Mouse (Mus musculus) brain, adult 2 months (tissue): ENCODE results near the gene Atp1a1.

Experiments used
- DNase-seq: peaks from one replicate; pipeline ENCODE4 v3.0.0; 2011; ENCODE audit warnings: low read depth, low spot score

Gene Atp1a1

GRCm38 (mm10) chr3:101593266-101593651, 11.2 kb downstream of the Atp1a1 start:
- DNase-seq: no peak

GRCm38 (mm10) chr3:101592281-101593265, 11.9 kb downstream of the Atp1a1 start:
- DNase-seq: no peak

DNA sequence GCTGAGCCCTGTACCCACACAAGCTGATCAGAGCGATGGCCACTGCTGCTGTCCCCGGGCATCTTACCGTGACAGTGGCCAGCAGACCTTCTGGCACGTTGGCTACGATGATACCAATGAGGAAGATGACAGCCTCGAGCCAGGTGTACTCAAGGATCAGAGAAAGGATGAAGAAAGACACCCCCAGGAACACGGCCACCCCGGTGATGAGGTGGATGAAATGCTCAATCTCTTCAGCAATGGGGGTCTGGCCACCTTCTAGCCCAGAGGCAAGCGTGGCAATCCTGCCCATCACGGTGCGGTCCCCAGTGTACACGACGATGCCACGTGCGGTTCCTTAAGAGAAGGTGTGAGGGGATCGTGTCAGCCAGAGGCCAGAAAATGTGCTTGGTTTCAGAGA, 14.1 kb downstream of the Atp1a1 start:
- DNase-seq: no peak

- no peak for DNase-seq
Observed at GRCm38 (mm10) chr3:101588299-101588698, 16.2 kb downstream of the Atp1a1 start.

DNA sequence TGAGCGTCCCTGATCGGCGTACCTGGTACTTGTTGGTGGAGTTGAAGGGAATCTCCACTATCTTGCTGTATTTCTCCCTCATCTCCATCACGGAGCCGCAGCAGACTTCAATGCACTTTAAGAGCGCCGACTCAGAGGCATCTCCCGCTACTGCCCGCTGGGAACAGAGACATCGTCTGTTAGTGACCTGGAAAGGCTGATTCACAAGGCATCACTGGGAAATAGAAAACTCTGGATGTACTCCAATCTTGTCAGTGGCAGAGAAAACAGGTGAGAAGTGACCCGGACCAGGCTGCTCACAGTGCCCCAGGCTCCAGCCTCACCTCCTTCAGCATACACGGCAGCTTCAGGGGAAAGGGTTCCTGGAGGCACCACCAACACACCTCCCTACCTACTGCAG, 17.7 kb downstream of the Atp1a1 start:
- peak; percentile 67 for DNase-seq

DNA sequence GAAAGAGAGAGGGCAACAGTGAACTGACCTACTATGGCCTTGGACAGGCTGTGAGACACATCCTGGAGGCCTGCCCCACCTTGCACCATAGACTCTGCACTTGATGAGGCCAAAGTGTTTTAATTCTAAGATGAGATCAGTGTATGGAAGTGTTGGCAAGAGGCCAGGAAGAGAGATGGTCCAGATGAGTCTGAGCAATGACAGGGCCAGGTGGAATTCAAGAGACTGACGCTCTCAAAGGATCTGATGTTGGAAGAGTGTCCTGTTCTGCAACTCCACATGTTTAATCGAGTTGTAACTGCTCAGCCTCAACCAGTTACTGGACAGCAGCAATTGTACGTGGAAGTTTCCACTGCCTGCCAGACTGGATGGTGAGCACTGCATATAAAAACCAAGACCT, 26.4 kb downstream of the Atp1a1 start:
- no peak for DNase-seq

DNA sequence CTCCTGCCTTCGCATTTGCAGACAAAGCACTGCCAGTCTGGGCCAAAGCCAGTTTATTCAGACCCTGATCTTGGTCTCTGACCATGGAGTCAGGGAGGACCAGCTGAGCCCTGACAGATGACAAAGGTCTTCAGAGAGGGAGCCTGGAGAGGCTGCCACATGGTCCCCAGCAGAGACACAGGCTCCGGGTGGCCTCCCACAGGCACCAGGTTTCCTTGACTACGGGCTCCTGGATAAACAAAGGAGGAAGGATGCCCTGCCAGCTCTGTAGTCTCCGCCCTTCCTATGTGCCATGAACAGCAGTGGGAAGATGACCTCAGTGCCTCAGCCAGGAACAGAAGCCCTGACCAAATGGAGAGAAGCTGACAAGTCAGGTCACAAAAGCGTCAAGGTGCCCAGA, 27.1 kb downstream of the Atp1a1 start:
- DNase-seq: peak; percentile 97

DNA sequence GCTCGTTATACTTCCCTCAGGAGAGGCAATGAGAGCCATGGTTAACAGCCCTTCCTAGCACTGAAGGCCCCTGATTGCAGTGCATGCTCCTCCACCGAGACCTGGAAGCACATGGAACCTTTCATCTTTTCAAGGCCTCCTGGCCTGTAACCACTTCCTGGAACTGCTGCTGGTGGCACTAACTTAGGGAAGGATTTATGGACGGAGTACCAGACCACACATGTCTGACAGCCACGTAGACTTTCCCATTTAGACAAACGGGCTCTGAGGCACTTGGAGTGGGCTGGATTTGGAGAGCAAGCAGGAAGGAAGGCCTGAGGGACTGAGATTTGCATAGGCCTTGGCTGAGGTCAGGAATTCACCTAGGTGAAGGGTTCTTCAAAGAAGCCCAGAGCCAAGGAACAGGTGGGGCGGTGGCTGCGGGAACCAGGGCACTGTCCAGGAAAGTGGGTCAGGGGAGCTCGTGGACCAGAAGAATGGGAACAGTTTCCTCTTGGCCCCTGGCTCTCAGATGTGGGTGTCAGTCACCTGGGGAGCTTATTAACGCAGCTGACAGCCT, 28.9 kb downstream of the Atp1a1 start:
- no peak for DNase-seq

GRCm38 (mm10) chr3:101574463-101575193, 29.9 kb downstream of the Atp1a1 start:
- DNase-seq: no peak

- DNase-seq: no peak
Observed at GRCm38 (mm10) chr3:101572991-101573390, 31.5 kb downstream of the Atp1a1 start.

DNA sequence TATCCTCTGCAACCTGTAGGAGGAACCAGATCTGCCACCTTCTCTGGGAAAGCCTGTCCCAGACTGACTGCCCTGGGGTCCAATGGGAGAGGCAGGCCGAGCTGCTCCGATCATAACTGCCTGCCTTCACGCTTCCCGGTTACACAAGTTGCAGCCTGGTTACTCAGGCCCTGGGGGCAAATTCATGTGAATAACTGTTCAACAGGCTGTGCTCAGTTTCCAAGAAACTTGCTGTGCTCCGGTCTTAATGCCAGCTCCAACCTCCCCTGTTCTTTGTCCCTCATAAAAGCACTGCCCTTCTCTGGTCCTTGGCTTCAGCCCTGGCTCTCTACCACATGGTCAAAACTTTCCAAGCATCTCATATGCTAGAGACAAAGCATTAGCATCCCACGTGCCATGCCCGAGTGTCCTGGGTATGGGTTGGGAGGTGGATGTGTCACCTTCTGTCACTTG, 32.3 kb downstream of the Atp1a1 start:
- no peak for DNase-seq

GRCm38 (mm10) chr3:101571515-101572130, 32.9 kb downstream of the Atp1a1 start:
- peak; percentile 75 for DNase-seq

GRCm38 (mm10) chr3:101570747-101571514, 33.6 kb downstream of the Atp1a1 start:
- peak; percentile 76 for DNase-seq

DNA sequence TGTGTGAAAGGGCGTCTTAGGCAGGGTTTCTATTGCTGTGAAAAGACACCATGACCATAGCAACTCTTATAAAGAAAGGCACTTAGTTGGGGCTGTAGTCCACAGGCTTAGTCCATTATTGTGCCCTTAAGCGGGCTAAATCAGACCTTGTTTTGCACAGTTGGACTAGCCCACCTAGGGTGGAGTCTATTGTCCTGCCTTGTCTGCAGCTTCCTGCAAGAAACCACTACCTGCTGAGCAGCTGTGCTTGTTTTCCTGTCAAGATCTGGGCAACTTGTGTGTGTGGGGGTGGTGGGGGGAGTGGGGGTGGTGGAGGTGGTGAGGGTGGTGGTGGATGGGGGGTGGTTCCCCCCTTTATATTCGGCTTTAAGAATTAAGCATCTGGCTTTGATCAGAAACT, 34.2 kb downstream of the Atp1a1 start:
- no peak for DNase-seq

DNA sequence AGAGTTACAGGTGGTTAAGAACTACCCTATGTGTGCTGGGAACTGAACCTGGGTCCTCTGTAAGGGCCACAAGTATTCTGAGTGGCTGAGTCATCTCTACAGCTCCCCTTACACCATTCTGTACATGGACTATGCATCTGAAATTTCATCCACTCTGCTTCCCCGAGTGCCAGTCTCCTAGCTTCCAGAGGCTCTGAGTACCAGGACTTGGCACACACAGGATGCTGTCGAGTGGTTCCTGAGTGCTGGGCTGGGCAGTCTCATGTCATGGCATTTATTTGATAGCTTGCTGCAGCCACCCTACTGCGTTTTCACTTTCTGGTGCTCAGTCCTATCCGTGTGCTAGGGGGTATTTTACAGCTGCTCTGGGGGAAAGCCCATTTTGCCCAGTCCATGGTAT, 35.9 kb downstream of the Atp1a1 start:
- no peak for DNase-seq

GRCm38 (mm10) chr3:101564011-101564410, 40.5 kb downstream of the Atp1a1 start:
- DNase-seq: no peak

DNA sequence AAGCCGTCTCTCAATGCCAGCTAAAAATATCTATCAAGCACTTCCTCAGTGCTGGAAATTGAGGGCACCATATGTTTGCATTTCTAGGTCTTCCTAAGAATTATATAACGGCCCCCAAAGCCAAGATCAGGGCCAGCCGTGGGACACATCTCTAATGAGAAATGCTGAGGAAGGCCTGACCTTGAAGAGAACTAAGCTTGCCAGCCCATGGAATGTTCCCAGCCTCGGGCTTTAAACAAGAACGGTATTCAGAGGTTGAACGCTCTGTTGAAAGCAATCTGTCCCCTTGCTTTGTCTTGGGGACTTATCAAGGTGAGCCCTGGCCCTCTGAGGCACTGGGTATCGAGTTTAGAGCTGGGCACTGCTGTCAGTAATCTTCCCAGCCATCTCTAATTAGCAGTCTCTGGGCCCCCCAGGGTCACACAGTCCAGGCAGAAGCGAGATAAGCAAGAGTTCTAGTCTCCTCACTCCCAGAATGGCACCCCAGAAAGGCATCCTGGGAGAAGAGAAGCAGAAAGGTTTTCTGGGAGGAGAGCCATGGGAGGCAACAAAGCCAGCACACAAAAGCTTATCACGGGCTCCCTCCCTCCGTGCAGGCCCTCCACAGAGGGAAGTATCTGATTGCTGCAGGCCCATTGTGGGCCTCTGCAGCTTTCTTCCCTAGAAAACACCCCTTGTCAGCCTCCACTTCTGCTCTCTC, 41.8 kb downstream of the Atp1a1 start:
- peak; percentile 68 for DNase-seq

DNA sequence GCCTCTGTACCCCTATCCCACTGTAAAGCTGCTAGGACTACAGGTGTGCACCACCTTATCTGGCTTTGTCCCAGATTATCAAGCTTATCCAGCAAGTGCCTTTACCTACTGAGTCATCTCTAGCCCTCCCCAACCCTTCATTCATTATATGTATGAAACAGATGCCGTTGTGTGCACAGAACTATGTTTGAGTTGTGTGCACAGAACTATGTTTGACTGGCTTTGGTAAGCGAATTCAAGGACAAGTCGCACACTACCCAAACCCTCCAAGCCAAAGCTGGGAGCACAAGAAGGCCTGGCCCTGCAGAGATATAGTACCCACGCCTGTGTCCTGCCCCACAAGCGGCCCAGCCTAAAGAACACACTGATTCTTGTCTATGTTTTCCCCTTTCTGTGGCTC, 42.5 kb downstream of the Atp1a1 start:
- no peak for DNase-seq

DNA sequence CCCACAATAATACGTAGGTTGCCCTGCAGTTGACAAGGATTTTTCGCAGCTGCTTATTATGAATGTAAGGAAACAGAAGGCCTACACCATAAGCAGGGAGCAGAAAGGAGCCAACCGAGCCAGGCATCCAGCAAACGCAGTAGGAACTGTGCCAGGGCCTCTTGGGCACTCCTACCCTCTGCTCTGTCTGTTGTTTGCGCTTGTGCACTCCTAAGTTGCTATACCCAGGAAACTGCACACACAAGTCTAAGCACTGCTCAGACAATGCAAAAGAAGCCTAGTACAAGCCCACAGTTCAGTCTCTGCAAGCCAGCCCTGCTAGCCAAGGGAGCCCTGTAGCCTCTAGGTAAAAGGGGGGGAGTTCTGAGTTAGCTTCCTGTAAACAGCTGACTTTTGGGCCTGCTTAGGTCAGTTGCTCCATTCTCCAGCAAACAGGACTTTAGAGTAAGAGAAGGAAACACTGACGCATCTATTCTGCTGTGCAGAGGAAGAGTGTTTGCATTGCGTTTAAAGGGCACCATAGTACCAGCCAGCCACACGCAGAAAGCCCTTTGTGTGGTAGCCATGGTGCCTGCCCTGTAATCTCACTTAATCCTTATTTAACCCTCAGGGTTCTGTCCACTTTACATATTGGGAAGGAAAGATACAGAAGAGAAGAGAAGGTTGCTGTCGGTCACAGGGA, 43.5 kb downstream of the Atp1a1 start:
- peak; percentile 85 for DNase-seq

DNA sequence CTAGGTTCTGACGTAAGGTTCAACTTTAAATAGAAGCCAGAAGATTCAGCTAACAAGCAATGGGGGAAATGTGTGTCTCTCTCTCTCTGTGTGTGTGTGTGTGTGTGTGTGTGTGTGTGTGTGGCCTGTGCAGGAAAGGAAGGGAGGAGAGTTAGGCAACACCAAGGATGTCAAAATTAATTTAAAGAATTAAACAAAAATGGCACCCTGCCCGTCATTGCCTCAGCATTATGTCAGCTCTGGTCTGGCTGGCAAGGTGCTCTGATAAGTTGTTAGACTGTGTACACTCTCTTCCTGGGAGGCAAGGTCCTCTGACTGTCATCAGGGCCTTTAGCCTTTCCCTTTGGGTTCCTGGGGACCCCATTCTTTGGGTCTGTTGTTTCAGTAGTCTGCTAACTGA, 47.8 kb downstream of the Atp1a1 start:
- no peak for DNase-seq
